Mouse (Mus musculus): ENCODE measurements around the gene Iqcg. TPM values are rescaled to one million over a fixed set of nuclear protein-coding genes. Genes with fewer than 3 reads are reported as not detected.
"Not testable (repeated sequence)": the region's sequence is repeated elsewhere in the genome, so short reads cannot be mapped to it uniquely, and the experiment has no call there.

Gene Iqcg
- polyA plus RNA-seq, 1 experiment from 2014 or later = 2.6 TPM

GRCm38 (mm10) chr16:33061400-33061799 is 5.4 kb upstream of the Iqcg start:
- H3K27ac ChIP-seq (ENCODE audit: low read depth) = peak overlapping the region; percentile 70; the same call in 1 of the 2 replicates
- peaks cover 8% of the 10 kb centered on the region for H3K4me1 ChIP-seq (ENCODE audit: insufficient read depth)
- no peak for TF ChIP-seq CTCF (IDR thresholded peaks at IDR 0.05; ENCODE audit: low read depth)
- no peaks in the 10 kb centered on the region for H3K27me3 ChIP-seq (ENCODE audit: insufficient read depth, low read length)
- H3K9me3 ChIP-seq (ENCODE audit: low read depth, low read length) = no peaks in the 10 kb centered on the region
- H3K36me3 ChIP-seq (ENCODE audit: insufficient read depth) = peaks cover 35% of the 10 kb centered on the region
- peak overlapping the region; percentile 87 for H3K4me2 ChIP-seq
- H3K9ac ChIP-seq = 0 out of 2 replicates have a peak overlapping the region, but pooled peaks have one; percentile 0
- ATAC-seq (ENCODE audit: insufficient read depth) (no peak), DNase-seq (peak; percentile 29)
- WGBS = 48% methylated on average over 11 of the region's 11 CpGs
- H3K4me3 ChIP-seq (ENCODE audit: low read depth, low read length) = peak overlapping the region; percentile 76; the same call in 1 of the 2 replicates

GRCm38 (mm10) chr16:33060926-33061325 is 4.9 kb upstream of the Iqcg start:
- H3K9me3 ChIP-seq (ENCODE audit: low read depth, low read length) = no peaks in the 10 kb centered on the region
- WGBS = 74% methylated on average over 2 of the region's 2 CpGs
- H3K4me2 ChIP-seq = no peak overlapping the region
- no peak overlapping the region for H3K27ac ChIP-seq (ENCODE audit: low read depth)
- H3K36me3 ChIP-seq (ENCODE audit: insufficient read depth) = peaks cover 35% of the 10 kb centered on the region
- peaks cover 8% of the 10 kb centered on the region for H3K4me1 ChIP-seq (ENCODE audit: insufficient read depth)
- H3K4me3 ChIP-seq (ENCODE audit: low read depth, low read length) = no peak overlapping the region
- no peaks in the 10 kb centered on the region for H3K27me3 ChIP-seq (ENCODE audit: insufficient read depth, low read length)
- DNase-seq (no peak), ATAC-seq (ENCODE audit: insufficient read depth) (no peak)
- no peak for TF ChIP-seq CTCF (IDR thresholded peaks at IDR 0.05; ENCODE audit: low read depth)
- H3K9ac ChIP-seq = no peak overlapping the region

- Histone ChIP-seq H3K27me3 (ENCODE audit: insufficient read depth, low read length) (no peaks in the 10 kb centered on the region), H3K9me3 (ENCODE audit: low read depth, low read length) (no peaks in the 10 kb centered on the region), H3K4me1 (ENCODE audit: insufficient read depth) (peaks cover 8% of the 10 kb centered on the region), H3K4me2 (0 out of 2 replicates have a peak overlapping the region, but pooled peaks have one; percentile 7), H3K36me3 (ENCODE audit: insufficient read depth) (peaks cover 35% of the 10 kb centered on the region), H3K4me3 (ENCODE audit: low read depth, low read length) (no peak overlapping the region), H3K27ac (ENCODE audit: low read depth) (no peak overlapping the region), H3K9ac (no peak overlapping the region)
- DNase-seq (no peak), ATAC-seq (ENCODE audit: insufficient read depth) (no peak)
- 77% methylated on average over 1 of the region's 1 CpGs for WGBS
- no peak for TF ChIP-seq CTCF (IDR thresholded peaks at IDR 0.05; ENCODE audit: low read depth)
Measured at GRCm38 (mm10) chr16:33059471-33059870, 3.5 kb upstream of the Iqcg start.

- not testable (repeated sequence) for H3K27ac ChIP-seq (ENCODE audit: low read depth); H3K27me3 ChIP-seq (ENCODE audit: insufficient read depth, low read length); ATAC-seq (ENCODE audit: insufficient read depth); H3K9me3 ChIP-seq (ENCODE audit: low read depth, low read length); H3K4me1 ChIP-seq (ENCODE audit: insufficient read depth); H3K9ac ChIP-seq; DNase-seq
- WGBS = 79% methylated on average over 9 of the region's 9 CpGs
- Histone ChIP-seq H3K4me3 (ENCODE audit: low read depth, low read length) (peak overlapping the region; percentile 82; the same call in 1 of the 2 replicates), H3K4me2 (peak overlapping the region; percentile 58), H3K36me3 (ENCODE audit: insufficient read depth) (peaks cover 35% of the 10 kb centered on the region)
Measured at GRCm38 (mm10) chr16:33058656-33059055, 2.6 kb upstream of the Iqcg start.

GRCm38 (mm10) chr16:33058033-33058432 is 2.0 kb upstream of the Iqcg start:
- TF ChIP-seq CTCF (IDR thresholded peaks at IDR 0.05; ENCODE audit: low read depth) = no peak
- Histone ChIP-seq H3K27ac (ENCODE audit: low read depth) (no peak overlapping the region), H3K9me3 (ENCODE audit: low read depth, low read length) (no peaks in the 10 kb centered on the region), H3K4me3 (ENCODE audit: low read depth, low read length) (peak overlapping the region; percentile 82), H3K9ac (peak overlapping the region; percentile 93; the same call in 1 of the 2 replicates), H3K4me2 (peak overlapping the region; percentile 58), H3K4me1 (ENCODE audit: insufficient read depth) (peaks cover under 1% of the 10 kb centered on the region; the same call in 1 of the 2 replicates), H3K27me3 (ENCODE audit: insufficient read depth, low read length) (no peaks in the 10 kb centered on the region), H3K36me3 (ENCODE audit: insufficient read depth) (peaks cover 35% of the 10 kb centered on the region)
- 91% methylated on average over 16 of the region's 16 CpGs for WGBS
- DNase-seq (no peak), ATAC-seq (ENCODE audit: insufficient read depth) (no peak)

- TF ChIP-seq CTCF (IDR thresholded peaks at IDR 0.05; ENCODE audit: low read depth) = no peak
- no peak for ATAC-seq (ENCODE audit: insufficient read depth)
- Histone ChIP-seq H3K4me3 (ENCODE audit: low read depth, low read length) (peak overlapping the region; percentile 82), H3K4me1 (ENCODE audit: insufficient read depth) (no peaks in the 10 kb centered on the region), H3K9ac (peak overlapping the region; percentile 93), H3K4me2 (peak overlapping the region; percentile 58), H3K9me3 (ENCODE audit: low read depth, low read length) (no peaks in the 10 kb centered on the region), H3K36me3 (ENCODE audit: insufficient read depth) (peaks cover 35% of the 10 kb centered on the region), H3K27ac (ENCODE audit: low read depth) (peak overlapping the region; percentile 85), H3K27me3 (ENCODE audit: insufficient read depth, low read length) (no peaks in the 10 kb centered on the region)
- peak; percentile 47 for DNase-seq
- WGBS = under 1% methylated on average over 24 of the region's 24 CpGs
Measured at GRCm38 (mm10) chr16:33056786-33057185, 768 bp upstream of the Iqcg start.

GRCm38 (mm10) chr16:33055655-33056054 is 363 bp downstream of the Iqcg start:
- no peaks in the 10 kb centered on the region for H3K9me3 ChIP-seq (ENCODE audit: low read depth, low read length)
- peak; percentile 23; the same call in 1 of the 2 replicates for ATAC-seq (ENCODE audit: insufficient read depth)
- H3K27ac ChIP-seq (ENCODE audit: low read depth) = no peak overlapping the region
- H3K4me1 ChIP-seq (ENCODE audit: insufficient read depth) = no peaks in the 10 kb centered on the region
- H3K4me2 ChIP-seq = peak overlapping the region; percentile 71
- no peak for TF ChIP-seq CTCF (IDR thresholded peaks at IDR 0.05; ENCODE audit: low read depth)
- peaks cover 30% of the 10 kb centered on the region for H3K36me3 ChIP-seq (ENCODE audit: insufficient read depth)
- H3K9ac ChIP-seq = no peak overlapping the region
- H3K4me3 ChIP-seq (ENCODE audit: low read depth, low read length) = peak overlapping the region; percentile 82
- 18% methylated on average over 10 of the region's 10 CpGs for WGBS
- H3K27me3 ChIP-seq (ENCODE audit: insufficient read depth, low read length) = no peaks in the 10 kb centered on the region
- DNase-seq = no peak

- not testable (repeated sequence) for H3K9ac ChIP-seq; H3K4me1 ChIP-seq (ENCODE audit: insufficient read depth); ATAC-seq (ENCODE audit: insufficient read depth); H3K9me3 ChIP-seq (ENCODE audit: low read depth, low read length); DNase-seq; H3K4me2 ChIP-seq; H3K27me3 ChIP-seq (ENCODE audit: insufficient read depth, low read length); H3K27ac ChIP-seq (ENCODE audit: low read depth); H3K4me3 ChIP-seq (ENCODE audit: low read depth, low read length)
- H3K36me3 ChIP-seq (ENCODE audit: insufficient read depth) = peaks cover 23% of the 10 kb centered on the region
- 86% methylated on average over 2 of the region's 2 CpGs for WGBS
Measured at GRCm38 (mm10) chr16:33054927-33055326, 1.1 kb downstream of the Iqcg start.
